Mouse (Mus musculus): ENCODE measurements around the gene Rpl14.
A peak's percentile ranks its signal among the peaks of the same experiment; 100 is the strongest.

Gene Rpl14

GRCm38 (mm10) chr9:120571593-120572385 is 545 bp downstream of the Rpl14 start:
- DNase-seq (ENCODE audit: low spot score) = no peak

GRCm38 (mm10) chr9:120575748-120576661 is 4.8 kb downstream of the Rpl14 start:
- DNase-seq (ENCODE audit: low spot score) = no peak

GRCm38 (mm10) chr9:120576662-120577013 is 5.4 kb downstream of the Rpl14 start:
- DNase-seq (ENCODE audit: low spot score) = no peak

- DNase-seq (ENCODE audit: low spot score) = peak; percentile 76
These were observed 5.9 kb downstream of the Rpl14 start for GRCm38 (mm10) chr9:120577133-120577651.

- DNase-seq (ENCODE audit: low spot score) = no peak
These were observed 6.6 kb downstream of the Rpl14 start for GRCm38 (mm10) chr9:120577706-120578405.

- DNase-seq (ENCODE audit: low spot score) = no peak
These were observed 7.5 kb downstream of the Rpl14 start for GRCm38 (mm10) chr9:120578701-120579100.

GRCm38 (mm10) chr9:120579808-120580207 is 8.6 kb downstream of the Rpl14 start:
- no peak for DNase-seq (ENCODE audit: low spot score)

GRCm38 (mm10) chr9:120581941-120582618 is 10.8 kb downstream of the Rpl14 start:
- DNase-seq (ENCODE audit: low spot score) = no peak

GRCm38 (mm10) chr9:120582619-120583308 is 11.5 kb downstream of the Rpl14 start:
- peak; percentile 76 for DNase-seq (ENCODE audit: low spot score)

- no peak for DNase-seq (ENCODE audit: low spot score)
These were observed 12.1 kb downstream of the Rpl14 start for GRCm38 (mm10) chr9:120583314-120583713.

GRCm38 (mm10) chr9:120586546-120586945 is 15.3 kb downstream of the Rpl14 start:
- DNase-seq (ENCODE audit: low spot score) = peak; percentile 71

- peak; percentile 81 for DNase-seq (ENCODE audit: low spot score)
These were observed 20.2 kb downstream of the Rpl14 start for GRCm38 (mm10) chr9:120591490-120591889.

GRCm38 (mm10) chr9:120593383-120594101 is 22.3 kb downstream of the Rpl14 start:
- DNase-seq (ENCODE audit: low spot score) = no peak

- no peak for DNase-seq (ENCODE audit: low spot score)
These were observed 23.6 kb downstream of the Rpl14 start for GRCm38 (mm10) chr9:120594839-120595238.

- DNase-seq (ENCODE audit: low spot score) = no peak
These were observed 24.1 kb downstream of the Rpl14 start for GRCm38 (mm10) chr9:120595306-120595705.

GRCm38 (mm10) chr9:120601488-120602171 is 30.4 kb downstream of the Rpl14 start:
- DNase-seq (ENCODE audit: low spot score) = peak; percentile 76

- no peak for DNase-seq (ENCODE audit: low spot score)
These were observed 31.1 kb downstream of the Rpl14 start for GRCm38 (mm10) chr9:120602172-120602838.

- DNase-seq (ENCODE audit: low spot score) = peak; percentile 89
These were observed 31.7 kb downstream of the Rpl14 start for GRCm38 (mm10) chr9:120602839-120603511.

GRCm38 (mm10) chr9:120603512-120603908 is 32.3 kb downstream of the Rpl14 start:
- DNase-seq (ENCODE audit: low spot score) = no peak

Measured in urinary bladder, postnatal 25 days (tissue).